Mouse (Mus musculus): ENCODE data around the gene Spata1.

GRCm38 (mm10) chr3:146534986-146535385 lies 35.4 kb upstream of the Spata1 start:
- TF ChIP-seq POLR2A (IDR thresholded peaks at IDR 0.05; ENCODE audit: borderline replicate concordance, low read depth, low read length): no peak
- TF ChIP-seq CTCF (IDR thresholded peaks at IDR 0.05; ENCODE audit: low read depth, low read length): no peak

Data from bone marrow macrophage, adult 2 months (primary cell).